Mouse (Mus musculus): Measurements from ENCODE around the gene Pik3r1. TPM values are rescaled to one million over a fixed set of nuclear protein-coding genes. Genes with fewer than 3 reads are reported as not detected.

Gene Pik3r1
- polyA plus RNA-seq (2014; fragmentation: Illumina TruSeq; extraction: RNeasy Lipid Tissue Mini Kit (QIAGEN cat#74804); ENCODE audit: low read depth, low replicate concordance): 40.0 TPM

GRCm38 (mm10) chr13:101767809-101768629 lies at the start of gene Pik3r1:
Gene Pik3r1, minus strand, starts transcription at chr13:101768217.

All from liver, adult 10 weeks (tissue).